Mouse (Mus musculus) embryonic facial prominence, embryonic 11.5 days (tissue): ENCODE measurements around the gene Gpr3. TPM values are rescaled to one million over a fixed set of nuclear protein-coding genes. Genes with fewer than 3 reads are reported as not detected.

Experiments used
- ATAC-seq: fragments of 200-750 bp; cut with Nextera tagmentation; replicated peaks from 2 replicates; pipeline ENCODE4 v1.8.0; 2017; ENCODE audit warnings: low read depth; ENCODE audit not compliant: insufficient number of reproducible peaks, low FRiP score, low TSS enrichment
- DNase-seq: peaks from one replicate; pipeline ENCODE4 v3.0.0-alpha.2; 2015; ENCODE audit warnings: low spot score
- H3K27ac ChIP-seq: fragments of 300-500 bp; sonication (generic); replicated peaks from 2 replicates; pipeline ENCODE4 v1.5.1; 2014; ENCODE audit warnings: mild to moderate bottlenecking, low read depth, low read length, control low read depth
- H3K27me3 ChIP-seq: fragments of 300-500 bp; sonication (generic); 2 replicates; pipeline ENCODE4 v1.6.1; 2014; ENCODE audit warnings: mild to moderate bottlenecking, low read length, moderate library complexity, mixed read lengths; ENCODE audit not compliant: control insufficient read depth, insufficient read depth
- H3K36me3 ChIP-seq: fragments of 300-500 bp; sonication (generic); replicated peaks from 2 replicates; pipeline ENCODE4 v1.6.1; 2014; ENCODE audit warnings: low read depth, mild to moderate bottlenecking, low read length, moderate library complexity, mixed read lengths; ENCODE audit not compliant: control insufficient read depth, insufficient read depth
- H3K4me1 ChIP-seq: fragments of 300-500 bp; sonication (generic); 2 replicates; pipeline ENCODE4 v1.6.1; 2014; ENCODE audit warnings: low read length, mixed read lengths; ENCODE audit not compliant: control insufficient read depth, insufficient read depth
- H3K4me2 ChIP-seq: fragments of 300-500 bp; sonication (generic); 2 replicates; pipeline ENCODE4 v1.6.1; 2014; ENCODE audit warnings: low read depth, mild to moderate bottlenecking, control low read depth, low read length, moderate library complexity
- H3K4me3 ChIP-seq: fragments of 300-500 bp; sonication (generic); 2 replicates; pipeline ENCODE4 v1.5.1; 2014; ENCODE audit warnings: low read depth, low read length, control low read depth
- H3K9ac ChIP-seq: fragments of 300-500 bp; sonication (generic); replicated peaks from 2 replicates; pipeline ENCODE4 v1.6.1; 2014; ENCODE audit warnings: mild to moderate bottlenecking, control low read depth, low read length
- H3K9me3 ChIP-seq: fragments of 300-500 bp; sonication (generic); replicated peaks from 2 replicates; pipeline ENCODE4 v1.6.1; 2016; ENCODE audit warnings: mild to moderate bottlenecking, low read length, inconsistent platforms, mixed read lengths; ENCODE audit not compliant: control insufficient read depth
- WGBS: fragments of 180-500 bp; shearing (Covaris S2); extraction: QIAGEN DNeasy Blood & Tissue Kit; methylation state at CpG from one replicate; pipeline ENCODE4 v1.1.7; 2014; 5-methylcytosine and 5-hydroxymethylcytosine counted together
- polyA plus RNA-seq: library from polyadenylated mRNA; unstranded; fragments of >200 nt; fragmentation: Nextera tagmentation; extraction: Ambion mirVana; gene quantifications from 2 replicates; pipeline ENCODE4 v1.2.1, GENCODE M21; 2014

The Gpr3 gene
- polyA plus RNA-seq, 1 experiment from 2014 or later, result 0.48 TPM

GRCm38 (mm10) chr4:133252089-133252488 lies 39.8 kb upstream of the Gpr3 start:
- ATAC-seq (no peak), DNase-seq (peak; percentile 43)
- Histone ChIP-seq H3K4me3 (no peak overlapping the region), H3K27ac (no peak overlapping the region), H3K27me3 (peaks cover 43% of the 10 kb centered on the region), H3K9me3 (no peaks in the 10 kb centered on the region), H3K4me1 (no peaks in the 10 kb centered on the region; the same call in 1 of the 2 replicates), H3K4me2 (no peak overlapping the region), H3K36me3 (no peaks in the 10 kb centered on the region), H3K9ac (no peak overlapping the region)
- WGBS, result 33% methylated on average over 4 of the region's 4 CpGs

DNA sequence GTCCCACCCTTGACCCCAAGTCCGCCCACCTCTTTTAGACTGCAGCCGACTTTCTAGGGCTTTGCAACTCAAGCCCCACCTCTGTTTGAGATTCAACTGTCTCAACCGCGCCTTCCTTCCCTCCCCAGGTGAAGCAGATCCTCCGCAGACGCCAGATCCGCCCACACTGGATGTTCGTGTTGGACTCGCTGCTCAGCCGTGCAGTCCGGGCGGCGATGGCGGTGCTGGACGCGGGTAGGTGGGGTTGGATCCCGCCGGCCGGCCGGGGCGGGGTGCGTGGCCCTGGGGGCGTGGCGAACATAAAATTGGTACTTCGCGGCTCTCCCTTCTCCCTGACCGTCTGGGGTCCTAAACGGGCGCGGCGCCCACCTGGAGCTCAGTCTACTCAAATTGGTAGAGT lies 38.9 kb upstream of the Gpr3 start:
- Histone ChIP-seq H3K27me3 (peaks cover 41% of the 10 kb centered on the region), H3K9me3 (no peaks in the 10 kb centered on the region), H3K4me2 (peak overlapping the region; percentile 78), H3K27ac (no peak overlapping the region), H3K9ac (peak overlapping the region; percentile 44), H3K4me3 (peak overlapping the region; percentile 36), H3K4me1 (no peaks in the 10 kb centered on the region; the same call in 1 of the 2 replicates), H3K36me3 (no peaks in the 10 kb centered on the region)
- WGBS, result 1% methylated on average over 30 of the region's 31 CpGs
- DNase-seq (peak; percentile 38), ATAC-seq (no peak)

DNA sequence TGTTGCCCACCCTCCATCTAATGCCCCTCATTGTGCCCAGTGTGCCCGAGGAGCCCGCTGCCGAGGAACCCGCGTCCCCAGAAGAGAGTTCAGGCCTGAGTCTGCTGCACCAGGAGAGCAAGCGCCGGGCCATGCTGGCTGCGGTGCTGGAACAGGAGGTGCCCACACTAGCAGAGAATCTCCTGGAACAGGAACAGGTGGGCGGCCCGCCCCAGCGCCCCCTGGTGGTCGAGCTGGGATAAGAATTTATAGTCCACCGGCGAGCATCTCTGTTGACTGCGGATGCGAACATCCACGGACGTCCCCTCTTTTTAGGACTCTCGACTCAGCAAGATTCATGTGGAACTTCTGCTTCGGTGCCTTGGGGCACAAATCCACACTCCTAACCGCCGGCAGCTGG lies 38.3 kb upstream of the Gpr3 start:
- Histone ChIP-seq H3K9me3 (no peaks in the 10 kb centered on the region), H3K4me3 (peak overlapping the region; percentile 36), H3K4me1 (no peaks in the 10 kb centered on the region; the same call in 1 of the 2 replicates), H3K9ac (peak overlapping the region; percentile 44), H3K27ac (no peak overlapping the region), H3K36me3 (no peaks in the 10 kb centered on the region), H3K27me3 (peaks cover 39% of the 10 kb centered on the region), H3K4me2 (peak overlapping the region; percentile 78)
- DNase-seq (peak; percentile 80), ATAC-seq (no peak)
- 3% methylated on average over 22 of the region's 22 CpGs for WGBS

- Histone ChIP-seq H3K36me3 (no peaks in the 10 kb centered on the region), H3K9ac (no peak overlapping the region), H3K4me3 (no peak overlapping the region), H3K27ac (no peak overlapping the region), H3K9me3 (no peaks in the 10 kb centered on the region), H3K4me1 (no peaks in the 10 kb centered on the region; the same call in 1 of the 2 replicates), H3K4me2 (no peak overlapping the region), H3K27me3 (peaks cover 39% of the 10 kb centered on the region)
- ATAC-seq (no peak), DNase-seq (no peak)
- WGBS, result 76% methylated on average over 13 of the region's 13 CpGs
Measured at GRCm38 (mm10) chr4:133247806-133248449, 35.6 kb upstream of the Gpr3 start.

GRCm38 (mm10) chr4:133247072-133247471 lies 34.7 kb upstream of the Gpr3 start:
- DNase-seq (no peak), ATAC-seq (no peak)
- no peak overlapping the region for H3K27ac ChIP-seq
- no peak overlapping the region for H3K4me3 ChIP-seq
- peaks cover 36% of the 10 kb centered on the region for H3K27me3 ChIP-seq
- no peaks in the 10 kb centered on the region for H3K36me3 ChIP-seq
- 28% methylated on average over 15 of the region's 15 CpGs for WGBS
- H3K4me2 ChIP-seq, result no peak overlapping the region
- no peak overlapping the region for H3K9ac ChIP-seq
- no peaks in the 10 kb centered on the region for H3K9me3 ChIP-seq
- no peaks in the 10 kb centered on the region; the same call in 1 of the 2 replicates for H3K4me1 ChIP-seq

DNA sequence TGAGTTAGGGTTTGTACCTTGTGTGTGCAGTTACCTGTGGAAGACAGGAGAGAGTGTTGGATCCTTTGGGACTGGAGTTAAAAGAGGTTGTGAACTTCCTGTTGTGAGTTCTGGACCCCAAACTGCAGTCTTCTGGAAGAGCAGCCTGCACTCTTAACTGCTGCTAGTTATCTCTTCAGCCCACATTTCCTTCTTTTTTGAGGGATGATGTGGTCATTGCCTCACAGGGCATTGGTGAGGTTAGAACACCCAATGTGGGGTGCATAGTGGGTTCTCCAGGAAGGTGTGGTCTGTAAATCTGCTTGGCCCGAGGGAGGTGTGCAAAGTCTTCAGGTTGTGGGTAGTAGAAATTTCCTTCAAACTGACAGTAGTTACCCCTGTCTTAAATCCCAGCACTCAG lies 32.0 kb upstream of the Gpr3 start:
- Histone ChIP-seq H3K27me3 (peaks cover 19% of the 10 kb centered on the region), H3K9me3 (no peaks in the 10 kb centered on the region), H3K4me1 (peaks cover 3% of the 10 kb centered on the region), H3K9ac (no peak overlapping the region), H3K27ac (no peak overlapping the region), H3K36me3 (no peaks in the 10 kb centered on the region), H3K4me3 (no peak overlapping the region), H3K4me2 (no peak overlapping the region)
- ATAC-seq (no peak), DNase-seq (no peak)
- 81% methylated on average over 1 of the region's 1 CpGs for WGBS

GRCm38 (mm10) chr4:133243538-133243937 lies 31.2 kb upstream of the Gpr3 start:
- Histone ChIP-seq H3K9me3 (no peaks in the 10 kb centered on the region), H3K9ac (no peak overlapping the region), H3K4me1 (peaks cover 3% of the 10 kb centered on the region), H3K27me3 (peaks cover 19% of the 10 kb centered on the region), H3K27ac (no peak overlapping the region), H3K4me2 (no peak overlapping the region), H3K36me3 (no peaks in the 10 kb centered on the region), H3K4me3 (no peak overlapping the region)
- DNase-seq, result no peak
- no peak for ATAC-seq
- 41% methylated on average over 11 of the region's 13 CpGs for WGBS

- ATAC-seq (no peak), DNase-seq (no peak)
- H3K4me3 ChIP-seq, result no peak overlapping the region
- peaks cover 3% of the 10 kb centered on the region for H3K4me1 ChIP-seq
- 54% methylated on average over 9 of the region's 9 CpGs for WGBS
- no peak overlapping the region for H3K9ac ChIP-seq
- H3K27me3 ChIP-seq, result peaks cover 15% of the 10 kb centered on the region
- H3K4me2 ChIP-seq, result no peak overlapping the region
- no peaks in the 10 kb centered on the region for H3K36me3 ChIP-seq
- no peaks in the 10 kb centered on the region for H3K9me3 ChIP-seq
- no peak overlapping the region for H3K27ac ChIP-seq
Measured at GRCm38 (mm10) chr4:133242710-133243109, 30.4 kb upstream of the Gpr3 start.
